Mouse (Mus musculus) myocyte (in vitro differentiated cells): Measurements from ENCODE around the gene Ltb4r1. TPM values are rescaled to one million over a fixed set of nuclear protein-coding genes. Genes with fewer than 3 reads are reported as not detected.
"Not testable (repeated sequence)": the region's sequence is repeated elsewhere in the genome, so short reads cannot be mapped to it uniquely, and the experiment has no call there.

Source experiments
- H3K27me3 ChIP-seq: one replicate; pipeline ENCODE4 v1.6.1; 2011; ENCODE audit not compliant: control insufficient read depth, insufficient read depth, insufficient read length
- H3K36me3 ChIP-seq: one replicate; pipeline ENCODE4 v1.6.1; 2011; ENCODE audit not compliant: control insufficient read depth, insufficient read depth
- H3K4me2 ChIP-seq: one replicate; pipeline ENCODE4 v1.6.1; 2011; ENCODE audit warnings: low read depth, control low read depth
- H3K4me3 ChIP-seq: one replicate; pipeline ENCODE4 v1.5.1; 2011; ENCODE audit warnings: mild to moderate bottlenecking, control low read depth, moderate library complexity
- H3K79me2 ChIP-seq: one replicate; pipeline ENCODE4 v1.6.1; 2011; ENCODE audit not compliant: control insufficient read depth, insufficient read depth
- H3ac ChIP-seq: one replicate; pipeline ENCODE4 v1.6.1; 2011; ENCODE audit not compliant: control insufficient read depth, insufficient read length
- CEBPB ChIP-seq: IDR thresholded peaks from 2 replicates; pipeline ENCODE4 v1.6.1; 2011; ENCODE audit warnings: mild to moderate bottlenecking, moderate library complexity; ENCODE audit not compliant: poor library complexity, insufficient read depth, severe bottlenecking
- E2F4 ChIP-seq: IDR thresholded peaks from one replicate; pipeline ENCODE4 v1.6.1; 2011; ENCODE audit warnings: mild to moderate bottlenecking, control low read depth, moderate library complexity; ENCODE audit not compliant: insufficient read depth
- MAX ChIP-seq: IDR thresholded peaks from one replicate; pipeline ENCODE4 v1.6.1; 2011; ENCODE audit warnings: low read depth, mild to moderate bottlenecking, control low read depth
- MYOD1 ChIP-seq, 3 experiments: IDR thresholded peaks; one replicate each; pipeline ENCODE4 v1.6.1; 2011; ENCODE audit warnings: control low read depth in 2 of 3, low read depth in 2 of 3, mild to moderate bottlenecking in 2 of 3, moderate library complexity in 1 of 3; ENCODE audit not compliant: insufficient read length in 2 of 3, control insufficient read depth in 1 of 3
- MYOG ChIP-seq, 3 experiments: IDR thresholded peaks; one replicate each; pipeline ENCODE4 v1.6.1; 2011; ENCODE audit warnings: control low read depth in 2 of 3, low read depth in 2 of 3, mild to moderate bottlenecking in 2 of 3; ENCODE audit not compliant: insufficient read length in 2 of 3, control insufficient read depth in 1 of 3, insufficient read depth in 1 of 3
- POLR2A ChIP-seq: IDR thresholded peaks from one replicate; pipeline ENCODE4 v1.6.1; 2011; ENCODE audit warnings: low read depth, mild to moderate bottlenecking, control low read depth, moderate library complexity; ENCODE audit not compliant: insufficient read length
- POLR2AphosphoS2 ChIP-seq: IDR thresholded peaks from one replicate; pipeline ENCODE4 v1.6.1; 2011; ENCODE audit warnings: low read depth, control low read depth; ENCODE audit not compliant: insufficient read length
- REST ChIP-seq: IDR thresholded peaks from one replicate; pipeline ENCODE4 v1.6.1; 2011; ENCODE audit warnings: mild to moderate bottlenecking, control low read depth, moderate library complexity; ENCODE audit not compliant: insufficient read depth, insufficient read length
- SRF ChIP-seq: IDR thresholded peaks from one replicate; pipeline ENCODE4 v1.6.1; 2011; ENCODE audit warnings: low read depth; ENCODE audit not compliant: control insufficient read depth, insufficient read length
- TCF12 ChIP-seq: IDR thresholded peaks from one replicate; pipeline ENCODE4 v1.6.1; 2011; ENCODE audit warnings: mild to moderate bottlenecking, control low read depth; ENCODE audit not compliant: poor library complexity, insufficient read depth, severe bottlenecking
- TCF3 ChIP-seq: IDR thresholded peaks from one replicate; pipeline ENCODE4 v1.6.1; 2011; ENCODE audit warnings: low read depth, control low read depth; ENCODE audit not compliant: insufficient read length
- USF1 ChIP-seq: IDR thresholded peaks from one replicate; pipeline ENCODE4 v1.6.1; 2011; ENCODE audit warnings: low read depth, mild to moderate bottlenecking, control low read depth, moderate library complexity
- polyA plus RNA-seq: library from polyadenylated mRNA; unstranded; fragments of >200 nt; fragmentation: generic; extraction: Trizol; gene quantifications from one replicate; pipeline ENCODE4 v1.2.1, GENCODE M21; 2012; ENCODE audit warnings: missing spikeins

Ltb4r1 gene
- polyA plus RNA-seq, 1 experiment, result 0.04 TPM

DNA sequence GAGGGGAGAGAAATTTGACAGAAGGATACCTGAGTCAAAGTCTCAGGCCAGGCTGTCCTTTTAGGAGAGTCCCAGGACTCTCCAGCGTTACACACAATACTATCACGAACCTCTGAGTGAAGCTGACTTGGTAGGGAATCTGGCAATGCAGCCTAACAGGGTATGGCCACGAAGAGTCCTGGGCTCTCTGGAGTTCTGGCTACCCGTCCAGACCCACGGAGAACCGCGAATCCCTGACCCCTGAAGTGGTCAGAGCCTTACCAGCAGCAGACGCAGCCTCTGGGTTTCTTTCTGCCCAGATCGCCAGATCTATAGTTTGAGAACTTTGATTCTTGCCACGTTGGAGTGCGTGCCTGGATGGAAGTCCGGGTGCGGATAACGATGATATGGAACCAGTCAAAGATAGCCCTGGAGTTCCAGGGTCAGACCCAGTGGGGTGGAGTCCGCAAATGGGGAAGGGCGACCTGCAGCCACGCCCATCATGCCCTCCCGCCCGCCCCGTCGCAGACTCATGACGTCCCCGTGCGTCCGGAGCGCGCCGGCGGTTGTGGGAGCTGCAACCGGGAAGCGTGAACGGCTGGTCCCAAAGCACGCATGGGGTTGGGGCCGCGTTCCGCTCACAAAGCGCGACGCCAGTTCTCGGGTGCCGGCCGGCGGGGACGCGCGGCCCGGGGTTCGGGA lies 20.4 kb upstream of the Ltb4r1 start, which contains the start of the genes Dhrs1 and Nop9:
Gene Dhrs1 (minus strand): TSS at position 511 of the 681 bp plus-strand sequence.
Gene Nop9 (plus strand): TSS at position 514 of the 681 bp plus-strand sequence.
- peak within 1 kb of the TSS; percentile 81 for H3K4me3 ChIP-seq
- H3K4me2 ChIP-seq, result peak within 1 kb of the TSS; percentile 91
- peaks cover 25% of the 10 kb centered on the region for H3K36me3 ChIP-seq
- H3K27me3 ChIP-seq, result no peaks in the 10 kb centered on the region
- peak; percentile 37 for TF ChIP-seq E2F4
- no peak for TF ChIP-seq TCF12
- TF ChIP-seq USF1, result no peak
- peak in 1 of 3 experiments; percentile 24 for TF ChIP-seq MYOD1 (IDR thresholded peaks at IDR 0.05; ENCODE audit: control insufficient read depth in 1 of 3, insufficient read length in 2 of 3, low read depth in 2 of 3)
- no peak for TF ChIP-seq MAX
- TF ChIP-seq REST, result no peak
- peak in 1 of 3 experiments; percentile 2 for TF ChIP-seq MYOG (IDR thresholded peaks at IDR 0.05; ENCODE audit: control insufficient read depth in 1 of 3, insufficient read depth in 1 of 3, insufficient read length in 2 of 3, low read depth in 2 of 3)
- TF ChIP-seq SRF, result no peak
- peak; percentile 75 for TF ChIP-seq POLR2AphosphoS2
- TF ChIP-seq TCF3, result no peak
- no peak for TF ChIP-seq CEBPB
- TF ChIP-seq POLR2A, result peak; percentile 89
- peaks cover 21% of the 10 kb centered on the region for H3K79me2 ChIP-seq
- peak within 1 kb of the TSS; percentile 25 for H3ac ChIP-seq

DNA sequence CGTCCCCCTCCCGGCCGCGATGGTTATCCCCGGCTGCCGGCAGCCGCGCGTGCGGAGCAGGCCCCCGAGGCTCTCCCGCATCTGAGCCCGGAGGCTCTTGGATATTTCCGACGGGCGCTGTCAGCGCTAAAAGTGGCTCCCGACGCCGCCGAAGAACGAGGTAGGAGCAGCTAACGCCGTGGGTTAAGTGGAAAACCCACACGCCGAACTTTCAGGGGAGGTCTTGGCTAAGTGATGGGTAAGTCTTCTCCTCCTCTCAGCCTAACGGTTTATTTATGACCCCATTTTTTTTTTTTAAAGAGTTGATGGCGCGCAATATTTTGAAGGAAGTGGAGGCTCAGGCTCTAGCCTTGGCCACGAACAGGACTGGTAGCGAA lies 19.9 kb upstream of the Ltb4r1 start:
- peaks cover 29% of the 10 kb centered on the region for H3K36me3 ChIP-seq

DNA sequence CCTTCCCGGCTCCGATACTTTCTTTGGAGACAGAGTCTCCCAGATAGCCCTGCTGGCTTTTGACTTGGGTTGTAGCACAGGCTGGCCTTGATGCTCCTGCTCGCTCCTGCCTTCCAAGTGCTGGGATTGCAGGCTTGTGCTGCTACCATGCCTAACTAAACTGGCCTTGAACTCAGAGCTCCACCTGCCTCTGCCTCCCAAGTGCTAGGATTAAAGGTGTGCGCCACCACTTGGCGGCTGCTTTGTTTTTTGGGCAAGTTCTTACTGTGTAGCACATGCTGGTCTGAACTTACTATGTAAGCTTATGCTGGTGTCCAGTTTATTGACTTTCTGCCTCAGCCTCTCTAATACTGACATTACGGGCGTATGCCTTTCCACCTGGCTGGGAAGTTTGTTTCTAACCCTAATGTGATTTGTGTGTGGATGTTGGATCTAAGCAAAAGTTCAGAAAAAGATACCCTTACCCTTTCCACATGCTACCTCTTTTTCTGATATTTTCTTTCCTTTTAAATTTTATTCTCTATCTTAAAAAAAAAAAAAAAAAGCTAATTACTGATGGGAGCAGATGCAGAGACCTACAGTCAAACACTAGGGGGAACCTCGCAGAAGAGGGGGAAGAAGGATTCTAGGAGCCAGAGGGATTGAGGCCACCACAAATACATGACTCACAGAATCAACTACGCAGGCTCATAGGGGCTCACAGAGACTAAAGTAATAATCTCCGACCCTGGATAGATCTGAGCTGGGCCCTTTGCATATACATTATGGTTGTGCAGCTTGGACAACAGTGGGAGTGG lies 18.5 kb upstream of the Ltb4r1 start:
- Histone ChIP-seq H3K79me2 (peaks cover 21% of the 10 kb centered on the region), H3K4me3 (peak overlapping the region; percentile 81), H3K4me2 (peak overlapping the region; percentile 91), H3K36me3 (peaks cover 30% of the 10 kb centered on the region), H3K27me3 (no peaks in the 10 kb centered on the region), H3ac (no peak overlapping the region)
- no peak for TF ChIP-seq POLR2A
- TF ChIP-seq POLR2AphosphoS2, result no peak
- no peak for TF ChIP-seq SRF
- TF ChIP-seq MAX, result no peak
- TF ChIP-seq MYOD1 (IDR thresholded peaks at IDR 0.05; ENCODE audit: control insufficient read depth in 1 of 3, insufficient read length in 2 of 3, low read depth in 2 of 3), result no peak
- TF ChIP-seq TCF3, result no peak
- TF ChIP-seq TCF12, result no peak
- TF ChIP-seq CEBPB, result no peak
- no peak for TF ChIP-seq E2F4
- TF ChIP-seq USF1, result no peak
- TF ChIP-seq MYOG (IDR thresholded peaks at IDR 0.05; ENCODE audit: control insufficient read depth in 1 of 3, insufficient read depth in 1 of 3, insufficient read length in 2 of 3, low read depth in 2 of 3), result no peak

More for the DNA sequence above, 19.9 kb upstream of the Ltb4r1 start:
- Histone ChIP-seq H3K27me3 (no peaks in the 10 kb centered on the region), H3ac (peak overlapping the region; percentile 25), H3K4me2 (peak overlapping the region; percentile 91), H3K79me2 (peaks cover 21% of the 10 kb centered on the region), H3K4me3 (peak overlapping the region; percentile 81)
- TF ChIP-seq MYOD1 (IDR thresholded peaks at IDR 0.05; ENCODE audit: control insufficient read depth in 1 of 3, insufficient read length in 2 of 3, low read depth in 2 of 3) (no peak), CEBPB (no peak), TCF12 (no peak), REST (no peak), SRF (no peak)

DNA sequence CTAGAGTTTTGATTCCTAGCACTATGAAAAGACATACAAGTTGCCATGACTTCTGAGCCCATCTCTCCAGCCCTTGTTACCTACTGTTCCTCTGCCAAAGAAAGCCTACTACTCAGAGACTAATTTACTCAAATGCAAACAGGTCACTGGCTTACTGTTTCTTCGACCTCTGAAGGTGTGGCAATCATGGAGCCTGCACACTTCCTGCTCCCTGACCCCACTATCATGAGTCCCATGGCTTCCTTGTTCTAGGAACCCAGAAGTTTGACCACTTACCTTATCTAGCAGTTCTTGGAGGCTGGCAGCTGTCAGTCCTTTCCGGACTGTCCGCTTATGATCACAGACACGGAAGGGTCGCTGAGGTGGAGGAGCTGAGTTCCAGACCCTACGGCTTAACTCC lies 8.2 kb upstream of the Ltb4r1 start:
- no peak overlapping the region for H3ac ChIP-seq
- TF ChIP-seq MYOG (IDR thresholded peaks at IDR 0.05; ENCODE audit: control insufficient read depth in 1 of 3, insufficient read depth in 1 of 3, insufficient read length in 2 of 3, low read depth in 2 of 3) (no peak), SRF (no peak), TCF3 (no peak), POLR2A (no peak), REST (no peak), MYOD1 (IDR thresholded peaks at IDR 0.05; ENCODE audit: control insufficient read depth in 1 of 3, insufficient read length in 2 of 3, low read depth in 2 of 3) (no peak), CEBPB (no peak), MAX (no peak)
- H3K27me3 ChIP-seq, result peaks cover 18% of the 10 kb centered on the region
- no peak overlapping the region for H3K4me3 ChIP-seq
- H3K36me3 ChIP-seq, result peaks cover 27% of the 10 kb centered on the region
- no peak overlapping the region for H3K4me2 ChIP-seq
- no peaks in the 10 kb centered on the region for H3K79me2 ChIP-seq

DNA sequence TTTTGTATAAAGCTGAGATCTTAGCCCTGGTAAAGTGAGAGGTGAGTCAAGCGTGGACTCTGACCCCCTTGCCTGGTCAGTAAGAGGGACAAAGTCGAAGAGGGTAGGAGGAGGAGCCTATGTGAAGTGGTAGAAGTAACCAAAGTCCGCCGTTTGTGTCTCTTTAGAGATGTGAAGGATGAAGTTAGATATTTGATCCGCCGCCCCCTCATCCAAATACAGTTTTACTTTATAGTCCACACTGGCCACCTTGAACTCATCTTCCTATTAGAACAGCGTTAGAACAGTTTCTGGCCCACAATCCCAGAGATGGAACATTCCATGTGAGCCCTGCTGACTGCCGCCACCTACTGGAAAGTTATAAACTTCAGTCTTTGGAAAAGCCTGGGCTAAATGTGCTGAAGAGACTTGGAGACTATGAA lies 7.4 kb upstream of the Ltb4r1 start, which contains the start of gene Cideb:
Gene Cideb (minus strand): TSS at position 96 of the 422 bp plus-strand sequence.
- TF ChIP-seq REST, result no peak
- TF ChIP-seq E2F4, result no peak
- TF ChIP-seq USF1, result no peak
- no peak for TF ChIP-seq POLR2AphosphoS2
- TF ChIP-seq MYOD1 (IDR thresholded peaks at IDR 0.05; ENCODE audit: control insufficient read depth in 1 of 3, insufficient read length in 2 of 3, low read depth in 2 of 3), result no peak
- TF ChIP-seq SRF, result no peak
- no peak for TF ChIP-seq CEBPB
- no peak for TF ChIP-seq MYOG (IDR thresholded peaks at IDR 0.05; ENCODE audit: control insufficient read depth in 1 of 3, insufficient read depth in 1 of 3, insufficient read length in 2 of 3, low read depth in 2 of 3)
- TF ChIP-seq TCF3, result no peak
- TF ChIP-seq TCF12, result no peak
- TF ChIP-seq POLR2A, result no peak
- TF ChIP-seq MAX, result no peak
- Histone ChIP-seq H3K4me2 (peak within 1 kb of the TSS; percentile 51), H3ac (no peak within 1 kb of the TSS), H3K4me3 (no peak within 1 kb of the TSS), H3K36me3 (peaks cover 20% of the 10 kb centered on the region), H3K79me2 (no peaks in the 10 kb centered on the region), H3K27me3 (peaks cover 27% of the 10 kb centered on the region)

DNA sequence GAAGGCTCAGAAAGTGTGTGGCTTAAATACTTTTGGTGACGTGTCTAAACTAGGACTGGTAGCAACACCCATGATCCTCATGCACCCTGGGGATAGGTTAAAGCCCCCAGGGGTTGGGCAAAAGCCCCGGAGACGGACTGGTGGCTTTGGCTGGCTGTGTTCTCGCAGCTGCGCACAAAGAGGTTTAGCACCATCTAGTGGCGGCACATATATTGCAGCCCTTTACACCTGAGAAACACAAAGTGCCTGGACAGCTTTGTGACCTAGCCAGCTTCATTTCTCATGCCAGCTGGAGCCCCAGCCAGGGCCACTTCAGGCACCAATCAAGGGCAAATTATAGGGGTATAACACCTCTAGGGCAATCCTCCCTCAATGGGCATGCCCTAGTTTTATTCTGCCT lies 5.6 kb upstream of the Ltb4r1 start:
- H3K4me3 ChIP-seq, H3K36me3 ChIP-seq: not testable (repeated sequence)

More for the DNA sequence above, 5.6 kb upstream of the Ltb4r1 start:
- Histone ChIP-seq H3K27me3 (peaks cover 41% of the 10 kb centered on the region), H3K4me2 (peak overlapping the region; percentile 88)
- not testable (repeated sequence) for H3K79me2 ChIP-seq, H3ac ChIP-seq
